Mouse (Mus musculus): ENCODE results near the gene Klhl31.

DNA sequence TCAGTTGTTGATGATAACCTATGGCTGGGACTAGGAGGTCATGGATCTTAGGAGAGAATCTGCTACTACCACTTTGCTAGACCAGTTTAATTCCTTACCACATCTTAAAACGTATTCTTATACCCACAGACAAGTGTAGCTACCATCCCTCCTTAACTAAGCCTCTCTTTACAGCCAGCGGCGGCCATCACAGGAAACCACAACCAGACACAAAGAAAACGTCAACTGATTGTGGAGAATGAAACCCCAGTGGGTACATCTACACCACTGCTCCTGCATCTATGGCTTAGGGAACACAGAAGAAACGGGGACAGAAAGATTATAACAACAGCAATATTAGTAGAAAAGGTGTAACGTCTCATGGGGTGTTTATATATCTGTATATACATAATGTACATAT, 29.0 kb upstream of the Klhl31 start:
- TF ChIP-seq CTCF (IDR thresholded peaks at IDR 0.05; ENCODE audit: low read depth) (no peak), EP300 (IDR thresholded peaks at IDR 0.05; ENCODE audit: low read depth) (no peak)

Data from heart, postnatal 0 days (tissue).